Mouse (Mus musculus) ES-Bruce4 (cell line): ENCODE measurements around the gene Ylpm1. TPM values are rescaled to one million over a fixed set of nuclear protein-coding genes. Genes with fewer than 3 reads are reported as not detected.

Experiments
- H3K27ac ChIP-seq: 2 replicates; pipeline ENCODE4 v1.5.1; 2012; ENCODE audit warnings: low read length, inconsistent platforms; ENCODE audit not compliant: insufficient read depth
- H3K27me3 ChIP-seq: 2 replicates; pipeline ENCODE4 v1.6.1; 2012; ENCODE audit warnings: mild to moderate bottlenecking, low read length, inconsistent platforms; ENCODE audit not compliant: control insufficient read depth, poor library complexity, insufficient read depth, severe bottlenecking
- H3K36me3 ChIP-seq: 2 replicates; pipeline ENCODE4 v1.6.1; 2012; ENCODE audit warnings: inconsistent platforms, mild to moderate bottlenecking, low read length, moderate library complexity; ENCODE audit not compliant: control insufficient read depth, poor library complexity, insufficient read depth, severe bottlenecking
- H3K4me1 ChIP-seq: one replicate; pipeline ENCODE4 v1.8.1; 2011; ENCODE audit warnings: low read length; ENCODE audit not compliant: control insufficient read depth, insufficient read depth
- H3K4me3 ChIP-seq: 2 replicates; pipeline ENCODE4 v1.5.1; 2011; ENCODE audit warnings: low read depth, mild to moderate bottlenecking, low read length
- H3K9ac ChIP-seq: 2 replicates; pipeline ENCODE4 v1.6.1; 2012; ENCODE audit warnings: low read depth, mild to moderate bottlenecking, inconsistent platforms; ENCODE audit not compliant: poor library complexity, severe bottlenecking
- H3K9me3 ChIP-seq: replicated peaks from 2 replicates; pipeline ENCODE4 v1.6.1; 2012; ENCODE audit warnings: mild to moderate bottlenecking, low read length, inconsistent platforms; ENCODE audit not compliant: control insufficient read depth, poor library complexity, insufficient read depth, severe bottlenecking
- CTCF ChIP-seq: IDR thresholded peaks from one replicate; pipeline ENCODE4 v1.8.1; 2011; ENCODE audit warnings: low read depth, low read length
- EP300 ChIP-seq: IDR thresholded peaks from 2 replicates; pipeline ENCODE4 v1.6.1; 2011; ENCODE audit warnings: low read depth, low read length; ENCODE audit not compliant: insufficient read depth
- POLR2A ChIP-seq: IDR thresholded peaks from one replicate; pipeline ENCODE4 v1.8.1; 2011; ENCODE audit warnings: low read length; ENCODE audit not compliant: insufficient read depth
- polyA plus RNA-seq: library from polyadenylated mRNA; stranded (reverse); fragments of >200 nt; gene quantifications from 2 replicates; pipeline ENCODE4 v1.2.4, GENCODE M21; 2011; ENCODE audit warnings: low read depth; ENCODE audit not compliant: missing spikeins, insufficient read depth, insufficient read length

The Ylpm1 gene
- polyA plus RNA-seq, 1 experiment: 105 TPM

DNA sequence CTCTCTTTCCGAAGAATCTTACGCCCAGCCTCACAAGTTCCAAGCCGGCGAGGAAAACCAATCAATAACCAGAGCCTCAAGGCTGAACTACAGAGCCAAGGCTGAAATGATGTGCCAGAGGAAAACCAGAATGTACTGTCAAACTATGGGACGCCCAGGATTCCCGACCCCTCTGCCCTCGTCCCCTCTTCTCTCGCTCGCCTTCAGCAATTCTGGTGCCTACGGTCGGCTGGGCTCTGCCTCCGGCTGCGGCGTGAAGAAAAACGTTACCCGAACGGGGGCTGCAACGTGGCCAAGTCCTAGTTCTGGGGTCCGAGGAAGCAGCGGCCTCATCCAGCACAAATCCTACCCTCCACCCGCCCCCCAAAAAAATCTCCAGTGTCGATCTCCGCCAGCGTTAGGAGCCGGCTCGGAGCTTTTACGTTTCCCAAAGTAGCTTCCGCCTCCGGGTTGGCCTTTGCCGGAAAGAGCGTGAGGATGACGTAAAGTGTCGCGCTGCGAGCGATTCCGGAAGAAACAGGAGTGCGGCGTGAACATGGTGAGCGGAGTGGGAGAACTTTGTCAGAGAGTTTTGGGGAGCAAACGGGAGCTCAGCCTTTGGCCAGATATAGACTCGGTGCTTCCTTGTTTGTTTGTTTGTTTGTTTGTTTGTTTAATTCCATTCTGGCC is 25.6 kb upstream of the Ylpm1 start, which contains the start of the genes Fcf1 and Arel1:
Gene Fcf1 (plus strand): TSS at position 470 of the 669 bp plus-strand sequence.
Gene Arel1 (minus strand): TSS at position 473 of the 669 bp plus-strand sequence.
- Histone ChIP-seq H3K4me1 (no peaks in the 10 kb centered on the region), H3K36me3 (peaks cover 26% of the 10 kb centered on the region), H3K27me3 (no peaks in the 10 kb centered on the region), H3K9ac (peak within 1 kb of the TSS; percentile 86), H3K27ac (no peak within 1 kb of the TSS), H3K9me3 (no peaks in the 10 kb centered on the region), H3K4me3 (peak within 1 kb of the TSS; percentile 99)
- TF ChIP-seq EP300 (no peak), POLR2A (peak; percentile 38), CTCF (no peak)

DNA sequence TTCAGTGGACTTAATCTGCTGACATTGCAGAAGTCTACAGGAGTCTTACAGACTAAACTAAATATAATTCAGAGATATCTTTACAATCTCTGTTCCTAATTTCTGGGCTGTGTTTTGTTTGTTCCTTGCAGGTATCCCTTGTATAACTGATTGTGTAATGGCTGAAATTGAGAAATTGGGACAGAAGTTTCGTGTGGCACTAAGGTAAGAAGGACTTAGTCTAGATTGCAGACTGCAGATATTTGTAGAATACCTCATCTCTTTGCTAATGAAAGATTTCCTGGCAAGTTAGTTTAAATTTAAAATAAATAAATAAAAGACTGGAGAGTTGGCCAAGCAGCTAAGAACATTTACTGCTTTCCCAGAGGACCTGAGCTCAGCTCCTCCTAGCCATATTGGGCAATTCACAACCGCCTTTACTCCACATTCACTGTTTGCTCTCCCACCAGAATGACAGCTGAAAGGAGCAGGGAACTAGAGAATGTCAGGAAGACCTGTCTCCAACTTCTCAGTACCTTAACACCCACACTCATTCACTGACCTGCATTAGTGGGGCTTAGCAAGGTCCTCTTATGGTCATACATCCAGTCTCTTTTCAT is 16.8 kb upstream of the Ylpm1 start:
- TF ChIP-seq CTCF (no peak), POLR2A (no peak), EP300 (no peak)
- Histone ChIP-seq H3K36me3 (peaks cover 65% of the 10 kb centered on the region), H3K9ac (no peak overlapping the region), H3K27ac (no peak overlapping the region), H3K9me3 (no peaks in the 10 kb centered on the region), H3K4me1 (no peaks in the 10 kb centered on the region), H3K27me3 (no peaks in the 10 kb centered on the region), H3K4me3 (no peak overlapping the region)

DNA sequence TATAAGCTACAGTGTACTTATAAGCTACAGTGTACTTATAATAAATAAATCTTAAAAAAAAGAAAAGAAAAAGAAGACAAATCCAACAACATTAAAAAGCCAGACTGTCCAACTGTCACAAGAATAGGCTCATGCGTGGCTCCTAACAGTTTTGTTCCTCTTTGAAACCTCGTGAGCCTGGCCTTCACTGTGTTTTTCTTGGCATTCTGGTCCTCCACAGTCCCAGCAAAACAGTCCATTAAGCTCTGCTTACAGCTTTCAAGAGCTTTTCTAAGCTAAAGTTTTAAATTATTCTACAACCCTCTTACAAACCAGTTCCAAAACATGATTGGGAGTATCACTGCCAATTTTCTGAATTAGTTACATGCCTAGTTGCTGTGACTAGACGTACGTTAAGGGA is 6.7 kb upstream of the Ylpm1 start:
- TF ChIP-seq POLR2A (no peak), EP300 (no peak), CTCF (no peak)
- Histone ChIP-seq H3K27me3 (no peaks in the 10 kb centered on the region), H3K27ac (no peak overlapping the region), H3K9me3 (0 out of 2 replicates have a peak, but pooled peaks cover 2% of the 10 kb centered on the region), H3K4me3 (no peak overlapping the region), H3K36me3 (no peaks in the 10 kb centered on the region), H3K9ac (no peak overlapping the region), H3K4me1 (no peaks in the 10 kb centered on the region)

DNA sequence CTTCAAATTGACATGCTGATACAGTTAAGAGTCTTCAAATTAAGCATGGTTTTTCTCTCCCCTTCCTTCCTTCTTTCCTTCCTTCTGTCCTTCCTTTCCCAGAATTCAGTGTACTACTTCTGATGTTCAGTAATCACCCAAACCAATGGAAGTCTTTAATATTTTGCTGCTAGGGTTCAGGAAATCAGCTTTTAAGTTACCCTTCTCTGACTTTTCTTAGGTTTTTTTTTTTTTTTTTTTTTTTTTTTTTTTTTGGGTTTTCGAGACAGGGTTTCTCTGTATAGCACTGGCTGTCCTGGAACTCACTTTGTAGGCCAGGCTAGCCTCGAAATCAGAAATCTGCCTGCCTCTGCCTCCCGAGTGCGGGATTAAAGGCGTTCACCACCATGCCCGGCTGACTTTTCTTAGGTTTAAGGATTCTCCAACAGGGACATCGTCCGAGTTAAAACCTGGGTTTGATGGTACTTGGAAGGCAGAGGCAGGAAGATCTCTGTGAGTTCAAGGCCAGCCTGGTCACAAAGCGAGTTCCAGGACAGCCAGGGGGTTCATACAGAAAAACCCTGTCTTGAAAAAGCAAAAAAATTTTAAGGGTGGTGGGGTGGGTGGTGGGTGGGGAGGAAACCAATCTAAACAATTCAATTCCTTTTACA is 884 bp upstream of the Ylpm1 start:
- Histone ChIP-seq H3K9ac (no peak overlapping the region; the same call in 1 of the 2 replicates), H3K4me1 (peaks cover 2% of the 10 kb centered on the region), H3K4me3 (no peak overlapping the region), H3K27ac (no peak overlapping the region), H3K9me3 (0 out of 2 replicates have a peak, but pooled peaks cover 2% of the 10 kb centered on the region), H3K27me3 (no peaks in the 10 kb centered on the region), H3K36me3 (peaks cover 8% of the 10 kb centered on the region)
- no peak for TF ChIP-seq CTCF
- TF ChIP-seq POLR2A: no peak
- no peak for TF ChIP-seq EP300

DNA sequence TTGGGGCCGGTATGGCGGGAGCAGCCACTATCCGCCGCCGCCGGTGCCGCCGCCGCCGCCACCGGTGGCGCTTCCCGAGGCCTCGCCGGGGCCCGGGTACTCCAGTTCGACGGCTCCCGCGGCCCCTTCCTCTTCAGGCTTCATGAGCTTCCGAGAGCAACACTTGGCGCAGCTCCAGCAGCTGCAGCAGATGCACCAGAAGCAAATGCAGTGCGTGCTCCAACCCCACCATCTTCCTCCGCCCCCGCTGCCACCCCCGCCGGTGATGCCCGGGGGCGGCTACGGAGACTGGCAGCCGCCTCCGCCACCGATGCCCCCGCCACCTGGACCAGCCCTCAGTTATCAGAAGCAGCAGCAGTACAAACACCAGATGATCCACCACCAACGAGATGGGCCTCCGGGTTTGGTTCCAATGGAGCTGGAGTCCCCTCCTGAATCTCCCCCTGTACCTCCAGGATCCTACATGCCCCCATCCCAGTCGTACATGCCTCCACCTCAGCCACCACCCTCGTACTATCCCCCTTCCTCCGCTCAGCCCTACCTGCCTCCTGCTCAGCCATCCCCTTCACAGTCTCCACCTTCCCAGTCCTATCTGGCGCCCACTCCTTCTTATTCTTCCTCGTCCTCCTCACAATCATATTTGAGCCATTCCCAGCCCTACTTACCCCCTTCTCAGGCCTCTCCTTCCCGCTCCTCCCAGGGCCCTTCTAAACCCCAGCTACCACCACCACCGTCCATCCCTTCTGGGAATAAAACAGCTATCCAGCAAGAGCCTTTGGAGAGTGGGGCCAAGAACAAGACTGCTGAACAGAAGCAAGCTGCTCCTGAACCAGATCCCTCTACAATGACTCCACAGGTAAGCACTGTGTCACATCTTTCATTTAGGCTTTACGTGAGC is 629 bp downstream of the Ylpm1 start:
- Histone ChIP-seq H3K4me1 (peaks cover 2% of the 10 kb centered on the region), H3K36me3 (peaks cover 8% of the 10 kb centered on the region), H3K4me3 (peak overlapping the region; percentile 87), H3K9me3 (0 out of 2 replicates have a peak, but pooled peaks cover 2% of the 10 kb centered on the region), H3K27ac (0 out of 2 replicates have a peak overlapping the region, but pooled peaks have one; percentile 1), H3K27me3 (no peaks in the 10 kb centered on the region), H3K9ac (peak overlapping the region; percentile 91)
- TF ChIP-seq CTCF: no peak
- TF ChIP-seq POLR2A: no peak
- no peak for TF ChIP-seq EP300
